Mouse (Mus musculus): ENCODE data around the gene Cth. TPM values are rescaled to one million over a fixed set of nuclear protein-coding genes. Genes with fewer than 3 reads are reported as not detected.

The Cth gene
- polyA plus RNA-seq, 1 experiment: 147 TPM

DNA sequence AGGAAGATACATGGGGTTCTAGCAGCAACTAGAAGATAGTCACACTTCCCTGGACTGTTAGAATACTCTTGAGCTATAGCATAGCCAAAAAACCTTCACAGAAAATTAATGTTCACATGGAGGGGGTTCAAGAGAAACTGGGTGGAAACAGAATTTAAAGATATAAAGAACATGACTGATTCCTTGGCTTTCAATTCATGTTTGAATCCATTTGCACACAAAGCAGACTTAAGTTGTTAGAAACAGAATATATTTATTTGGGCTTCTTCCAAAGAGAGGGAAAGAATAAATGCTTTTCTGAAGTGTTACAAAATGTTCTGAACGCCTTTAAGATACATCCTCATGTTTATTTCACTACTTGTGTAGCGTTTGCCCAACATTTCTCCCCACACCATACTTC lies 57.0 kb downstream of the Cth start:
- WGBS: 86% methylated on average over 2 of the region's 2 CpGs
- Histone ChIP-seq H3K27me3 (replicated peaks; ENCODE audit: control insufficient read depth, insufficient read depth, low read length) (no peaks in the 10 kb centered on the region), H3K4me1 (ENCODE audit: control insufficient read depth, insufficient read depth, low read length) (no peaks in the 10 kb centered on the region), H3K27ac (ENCODE audit: insufficient read depth, low read depth, low read length) (no peak overlapping the region), H3K36me3 (ENCODE audit: control insufficient read depth, insufficient read depth, low read length) (no peaks in the 10 kb centered on the region), H3K4me3 (ENCODE audit: insufficient read depth, low read depth, low read length) (no peak overlapping the region)
- no peak for DNase-seq
- TF ChIP-seq CTCF (conservative IDR thresholded peaks at IDR 0.05; ENCODE audit: insufficient read depth, insufficient read length, low read depth, low read length): no peak
- no peak for TF ChIP-seq POLR2A (IDR thresholded peaks at IDR 0.05; ENCODE audit: low read depth, low read length)

DNA sequence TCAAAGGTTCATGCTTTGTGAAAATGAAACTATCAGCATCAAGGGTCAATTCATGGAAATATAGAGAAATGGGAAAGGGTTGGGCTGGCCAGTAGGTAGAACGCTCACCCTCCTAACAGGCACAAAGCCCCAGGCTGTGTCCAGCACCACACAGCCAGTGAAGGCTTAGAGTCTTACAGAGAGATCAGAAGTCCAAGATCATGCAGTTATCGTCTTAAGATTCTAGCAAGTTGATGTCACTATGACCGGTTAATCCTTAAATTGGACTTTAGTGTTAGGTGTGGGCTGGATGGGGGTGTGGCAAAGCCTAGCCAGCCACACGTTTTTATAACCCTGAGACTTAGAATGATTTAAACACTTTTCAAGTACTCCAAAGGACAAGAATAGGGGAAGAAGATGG lies 58.6 kb downstream of the Cth start:
- peak; percentile 40 for DNase-seq
- Histone ChIP-seq H3K4me1 (ENCODE audit: control insufficient read depth, insufficient read depth, low read length) (no peaks in the 10 kb centered on the region), H3K4me3 (ENCODE audit: insufficient read depth, low read depth, low read length) (no peak overlapping the region), H3K36me3 (ENCODE audit: control insufficient read depth, insufficient read depth, low read length) (no peaks in the 10 kb centered on the region), H3K27me3 (replicated peaks; ENCODE audit: control insufficient read depth, insufficient read depth, low read length) (no peaks in the 10 kb centered on the region), H3K27ac (ENCODE audit: insufficient read depth, low read depth, low read length) (no peak overlapping the region)
- TF ChIP-seq POLR2A (IDR thresholded peaks at IDR 0.05; ENCODE audit: low read depth, low read length): no peak
- TF ChIP-seq CTCF (conservative IDR thresholded peaks at IDR 0.05; ENCODE audit: insufficient read depth, insufficient read length, low read depth, low read length): no peak
- 28% methylated on average over 4 of the region's 4 CpGs for WGBS

DNA sequence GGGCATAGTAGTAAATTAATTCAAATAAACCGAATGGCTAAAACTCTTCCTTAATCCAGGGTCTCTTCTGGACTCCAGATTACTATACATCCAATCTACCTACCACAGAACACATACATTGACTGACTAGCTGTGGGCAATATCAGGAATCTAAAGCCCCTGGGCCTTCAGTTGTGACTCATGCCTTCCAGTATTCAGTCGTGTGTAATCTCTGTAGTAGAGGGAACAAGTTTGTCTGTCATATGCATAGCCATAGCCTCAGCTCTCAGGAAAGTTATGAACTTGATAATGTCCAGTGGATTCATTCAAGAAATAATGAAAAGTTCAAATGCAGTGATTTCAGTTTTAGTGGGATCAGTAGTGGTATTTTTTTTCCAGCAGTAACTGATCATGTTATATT lies 59.0 kb downstream of the Cth start:
- Histone ChIP-seq H3K4me1 (ENCODE audit: control insufficient read depth, insufficient read depth, low read length) (no peaks in the 10 kb centered on the region), H3K27me3 (replicated peaks; ENCODE audit: control insufficient read depth, insufficient read depth, low read length) (no peaks in the 10 kb centered on the region), H3K27ac (ENCODE audit: insufficient read depth, low read depth, low read length) (no peak overlapping the region), H3K4me3 (ENCODE audit: insufficient read depth, low read depth, low read length) (no peak overlapping the region), H3K36me3 (ENCODE audit: control insufficient read depth, insufficient read depth, low read length) (no peaks in the 10 kb centered on the region)
- WGBS: 76% methylated on average over 2 of the region's 2 CpGs
- DNase-seq: no peak
- no peak for TF ChIP-seq POLR2A (IDR thresholded peaks at IDR 0.05; ENCODE audit: low read depth, low read length)
- TF ChIP-seq CTCF (conservative IDR thresholded peaks at IDR 0.05; ENCODE audit: insufficient read depth, insufficient read length, low read depth, low read length): no peak

DNA sequence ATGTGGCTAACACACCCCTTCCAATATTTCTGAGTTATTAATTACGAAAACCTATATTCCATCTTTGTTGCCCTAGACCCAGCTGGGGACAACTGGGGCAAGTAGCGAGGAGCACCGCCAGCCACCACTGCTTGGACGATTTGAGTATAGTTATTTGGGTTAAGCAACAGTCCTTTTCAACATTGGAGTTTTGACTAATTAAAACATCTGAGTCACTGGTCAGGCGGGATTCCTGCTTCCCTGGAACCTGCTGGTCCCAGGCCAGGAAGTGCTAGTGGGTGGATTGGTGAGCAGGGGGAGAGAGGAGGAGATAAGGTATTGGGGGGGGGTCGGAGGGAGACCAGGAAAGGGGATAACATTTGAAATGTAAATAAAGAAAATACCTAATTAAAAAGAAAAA lies 59.4 kb downstream of the Cth start:
- Histone ChIP-seq H3K4me1 (ENCODE audit: control insufficient read depth, insufficient read depth, low read length) (no peaks in the 10 kb centered on the region), H3K4me3 (ENCODE audit: insufficient read depth, low read depth, low read length) (no peak overlapping the region), H3K36me3 (ENCODE audit: control insufficient read depth, insufficient read depth, low read length) (no peaks in the 10 kb centered on the region), H3K27ac (ENCODE audit: insufficient read depth, low read depth, low read length) (no peak overlapping the region), H3K27me3 (replicated peaks; ENCODE audit: control insufficient read depth, insufficient read depth, low read length) (no peaks in the 10 kb centered on the region)
- DNase-seq: no peak
- no peak for TF ChIP-seq CTCF (conservative IDR thresholded peaks at IDR 0.05; ENCODE audit: insufficient read depth, insufficient read length, low read depth, low read length)
- TF ChIP-seq POLR2A (IDR thresholded peaks at IDR 0.05; ENCODE audit: low read depth, low read length): no peak
- WGBS: 70% methylated on average over 6 of the region's 6 CpGs

GRCm38 (mm10) chr3:157852806-157853205 lies 72.1 kb downstream of the Cth start:
- Histone ChIP-seq H3K36me3 (ENCODE audit: control insufficient read depth, insufficient read depth, low read length) (no peaks in the 10 kb centered on the region), H3K27me3 (replicated peaks; ENCODE audit: control insufficient read depth, insufficient read depth, low read length) (no peaks in the 10 kb centered on the region), H3K27ac (ENCODE audit: insufficient read depth, low read depth, low read length) (no peak overlapping the region), H3K4me1 (ENCODE audit: control insufficient read depth, insufficient read depth, low read length) (no peaks in the 10 kb centered on the region), H3K4me3 (ENCODE audit: insufficient read depth, low read depth, low read length) (no peak overlapping the region)
- WGBS: 6% methylated on average over 1 of the region's 1 CpGs
- no peak for DNase-seq
- TF ChIP-seq CTCF (conservative IDR thresholded peaks at IDR 0.05; ENCODE audit: insufficient read depth, insufficient read length, low read depth, low read length) (no peak), POLR2A (IDR thresholded peaks at IDR 0.05; ENCODE audit: low read depth, low read length) (no peak)

DNA sequence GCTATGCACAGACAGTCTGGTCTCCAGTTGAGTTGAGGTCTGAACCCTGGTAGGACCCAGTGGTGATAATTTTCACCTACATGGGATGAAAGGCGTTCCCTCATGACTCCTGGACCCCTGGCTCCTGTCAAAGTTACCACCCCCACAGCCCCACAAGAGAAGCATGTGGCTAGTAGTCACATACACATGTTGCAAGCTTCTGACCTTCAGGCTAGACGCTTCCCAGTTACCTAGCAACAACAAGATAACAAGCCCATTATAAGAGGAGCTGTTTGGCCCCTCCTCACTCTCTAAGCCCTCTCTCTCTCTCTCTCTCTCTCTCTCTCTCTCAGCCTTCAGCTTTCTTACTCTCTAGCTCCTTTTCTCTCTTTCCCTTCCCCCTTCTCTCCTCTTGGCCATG lies 76.4 kb downstream of the Cth start:
- Histone ChIP-seq H3K36me3 (ENCODE audit: control insufficient read depth, insufficient read depth, low read length) (no peaks in the 10 kb centered on the region), H3K4me3 (ENCODE audit: insufficient read depth, low read depth, low read length) (no peak overlapping the region), H3K4me1 (ENCODE audit: control insufficient read depth, insufficient read depth, low read length) (no peaks in the 10 kb centered on the region), H3K27ac (ENCODE audit: insufficient read depth, low read depth, low read length) (no peak overlapping the region), H3K27me3 (replicated peaks; ENCODE audit: control insufficient read depth, insufficient read depth, low read length) (no peaks in the 10 kb centered on the region)
- TF ChIP-seq CTCF (conservative IDR thresholded peaks at IDR 0.05; ENCODE audit: insufficient read depth, insufficient read length, low read depth, low read length): no peak
- no peak for TF ChIP-seq POLR2A (IDR thresholded peaks at IDR 0.05; ENCODE audit: low read depth, low read length)
- no peak for DNase-seq
- 50% methylated on average over 2 of the region's 2 CpGs for WGBS

GRCm38 (mm10) chr3:157847338-157848284 lies 77.3 kb downstream of the Cth start:
- H3K4me1 ChIP-seq (ENCODE audit: control insufficient read depth, insufficient read depth, low read length): no peaks in the 10 kb centered on the region
- TF ChIP-seq POLR2A (IDR thresholded peaks at IDR 0.05; ENCODE audit: low read depth, low read length) (no peak), CTCF (conservative IDR thresholded peaks at IDR 0.05; ENCODE audit: insufficient read depth, insufficient read length, low read depth, low read length) (no peak)
- no peaks in the 10 kb centered on the region for H3K27me3 ChIP-seq (replicated peaks; ENCODE audit: control insufficient read depth, insufficient read depth, low read length)
- no peak overlapping the region for H3K4me3 ChIP-seq (ENCODE audit: insufficient read depth, low read depth, low read length)
- H3K36me3 ChIP-seq (ENCODE audit: control insufficient read depth, insufficient read depth, low read length): no peaks in the 10 kb centered on the region
- no peak for DNase-seq
- 61% methylated on average over 7 of the region's 7 CpGs for WGBS
- H3K27ac ChIP-seq (ENCODE audit: insufficient read depth, low read depth, low read length): no peak overlapping the region

Other genes starting within 250 kb of the Cth start
- 63.1 and 73.4 TPM in 2 replicates for gene Ankrd13c, start 22.2 kb upstream of the Cth start, polyA plus RNA-seq (2012; rRNA removed)
- gene Srsf11, start 111.6 kb upstream of the Cth start, polyA plus RNA-seq (2012; rRNA removed): 171 and 190 TPM in 2 replicates
- gene Lrrc40, start 111.6 kb upstream of the Cth start, polyA plus RNA-seq (2012; rRNA removed): 6.6 and 7.0 TPM in 2 replicates